ENCODE assay signal across 18 mouse cellular contexts in the genomic region with DNA sequence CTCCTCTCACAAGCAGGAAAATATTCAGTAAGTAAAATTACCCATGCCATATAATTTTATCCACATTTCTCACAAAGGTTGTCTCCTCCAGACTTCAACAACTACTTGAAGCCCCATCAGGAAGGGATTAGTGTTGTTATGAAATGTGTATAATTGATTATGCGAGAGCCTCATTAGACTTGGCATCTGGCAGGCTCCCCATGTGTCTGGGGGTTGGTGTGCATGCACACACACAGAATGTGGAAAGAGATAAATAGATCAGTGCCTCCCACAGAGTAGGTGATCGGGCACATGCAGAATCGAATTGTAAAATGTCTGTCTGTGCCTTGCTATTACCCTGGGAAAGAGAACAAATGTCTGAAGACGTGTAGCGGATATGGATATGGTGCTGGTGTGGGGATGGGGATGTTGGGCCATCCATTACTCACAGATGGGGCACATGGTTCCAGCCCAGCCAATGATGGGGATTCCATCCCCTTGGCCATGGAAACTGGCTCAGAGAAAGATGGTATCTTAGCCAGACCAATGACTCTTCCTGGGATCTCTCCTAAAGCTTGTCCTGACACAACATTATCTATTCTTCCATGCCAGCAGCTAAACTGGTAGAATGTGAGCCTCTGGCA.
DNase-seq lines count a peak whose midpoint lies in the region; ATAC-seq lines count a peak whose summit lies in the region.
"Had no signal": no experiment of that assay in that cellular context is flagged by ENCODE, and none has a peak within 500 bp of the region (broad histone marks: within the 10 kb centered on the region; RNA-seq: fewer than 3 reads in every experiment).

No protein-coding gene starts in this region.

- H3K4me1 ChIP-seq in midbrain, embryonic 13.5 days (replicated peaks): peaks cover 7% of the 10 kb centered on the region
- H3K4me1 ChIP-seq in midbrain, embryonic 10.5 days: 0 out of 2 replicates have a peak, but pooled peaks cover 3% of the 10 kb centered on the region
- H3K4me1 ChIP-seq in hindbrain, embryonic 14.5 days (replicated peaks; ENCODE audit: control insufficient read depth, insufficient read depth, low read length): 0 out of 2 replicates have a peak, but pooled peaks cover 4% of the 10 kb centered on the region
- H3K4me1 ChIP-seq in neural tube, embryonic 15.5 days: 0 out of 2 replicates have a peak, but pooled peaks cover 2% of the 10 kb centered on the region
- H3K4me1 ChIP-seq: liver, embryonic 15.5 days had no signal

- ATAC-seq in midbrain, embryonic 13.5 days: peak; percentile 74
- peak; percentile 77 for ATAC-seq in hindbrain, embryonic 14.5 days (ENCODE audit: low FRiP score)
- ATAC-seq in neural tube, embryonic 15.5 days (ENCODE audit: low FRiP score): peak; percentile 45; the same call in 1 of the 2 replicates
- ATAC-seq: intestine, embryonic 16.5 days had no signal

- no peak overlapping the region for H3K4me3 ChIP-seq in midbrain, embryonic 13.5 days (replicated peaks)
- H3K4me3 ChIP-seq in midbrain, embryonic 10.5 days: no peak overlapping the region
- no peak overlapping the region for H3K4me3 ChIP-seq in hindbrain, embryonic 14.5 days (replicated peaks; ENCODE audit: low read length)
- no peak overlapping the region for H3K4me3 ChIP-seq in neural tube, embryonic 15.5 days (replicated peaks)
- H3K4me3 ChIP-seq: erythroblast, embryonic 14.5 days; limb, embryonic 10.5 days; liver, embryonic 15.5 days; myocyte had no signal

- DNase-seq in midbrain, embryonic 10.5 days (ENCODE audit: low spot score): no peak
- DNase-seq in hindbrain, embryonic 14.5 days (ENCODE audit: low spot score): peak; percentile 32
- DNase-seq in layer of hippocampus, adult 9-10 months (ENCODE audit: low spot score): peak; percentile 24
- no peak for DNase-seq in urinary bladder, postnatal 4 days (ENCODE audit: low spot score in 2 of 2)
- DNase-seq in kidney, adult 8-10 months: no peak
- no peak for DNase-seq in right cerebral cortex, postnatal 25 days
- DNase-seq: cerebellum, adult 18-20 months; heart, postnatal 14 days; kidney, postnatal 36 days; lung, postnatal 4 days; thymus, postnatal 36 days had no signal

- no peaks in the 10 kb centered on the region for H3K27me3 ChIP-seq in midbrain, embryonic 13.5 days
- no peaks in the 10 kb centered on the region for H3K27me3 ChIP-seq in midbrain, embryonic 10.5 days (ENCODE audit: low read depth, poor library complexity, severe bottlenecking)
- no peaks in the 10 kb centered on the region for H3K27me3 ChIP-seq in hindbrain, embryonic 14.5 days (ENCODE audit: control insufficient read depth, insufficient read depth, low read length)
- H3K27me3 ChIP-seq in neural tube, embryonic 15.5 days (replicated peaks): no peaks in the 10 kb centered on the region
- H3K27me3 ChIP-seq: liver, embryonic 15.5 days had no signal

- no peaks in the 10 kb centered on the region for H3K36me3 ChIP-seq in midbrain, embryonic 13.5 days
- no peaks in the 10 kb centered on the region for H3K36me3 ChIP-seq in midbrain, embryonic 10.5 days
- no peaks in the 10 kb centered on the region for H3K36me3 ChIP-seq in hindbrain, embryonic 14.5 days (replicated peaks; ENCODE audit: control insufficient read depth, insufficient read depth)
- no peaks in the 10 kb centered on the region for H3K36me3 ChIP-seq in neural tube, embryonic 15.5 days
- H3K36me3 ChIP-seq: limb, embryonic 10.5 days; liver, embryonic 15.5 days had no signal

- no peak overlapping the region for H3K9ac ChIP-seq in midbrain, embryonic 13.5 days (replicated peaks)
- no peak overlapping the region for H3K9ac ChIP-seq in hindbrain, embryonic 14.5 days
- no peak overlapping the region for H3K9ac ChIP-seq in neural tube, embryonic 15.5 days (replicated peaks)
- H3K9ac ChIP-seq: liver, embryonic 15.5 days had no signal

- H3K9me3 ChIP-seq in midbrain, embryonic 13.5 days: no peaks in the 10 kb centered on the region
- no peaks in the 10 kb centered on the region for H3K9me3 ChIP-seq in midbrain, embryonic 10.5 days (replicated peaks)
- H3K9me3 ChIP-seq in hindbrain, embryonic 14.5 days (ENCODE audit: control insufficient read depth, low read length): no peaks in the 10 kb centered on the region
- H3K9me3 ChIP-seq in neural tube, embryonic 15.5 days (replicated peaks): no peaks in the 10 kb centered on the region
- H3K9me3 ChIP-seq: limb, embryonic 10.5 days; liver, embryonic 15.5 days had no signal

- no peak overlapping the region for H3K27ac ChIP-seq in midbrain, embryonic 13.5 days
- H3K27ac ChIP-seq in midbrain, embryonic 10.5 days (replicated peaks): no peak overlapping the region
- peak overlapping the region; percentile 40 for H3K27ac ChIP-seq in hindbrain, embryonic 14.5 days
- no peak overlapping the region for H3K27ac ChIP-seq in neural tube, embryonic 15.5 days (replicated peaks)
- H3K27ac ChIP-seq: limb, embryonic 10.5 days; liver, embryonic 15.5 days had no signal

- H3K4me2 ChIP-seq in midbrain, embryonic 13.5 days (replicated peaks): no peak overlapping the region
- H3K4me2 ChIP-seq in hindbrain, embryonic 14.5 days (replicated peaks): no peak overlapping the region
- H3K4me2 ChIP-seq in neural tube, embryonic 15.5 days: no peak overlapping the region
- H3K4me2 ChIP-seq: liver, embryonic 15.5 days had no signal

- 59% methylated on average over 5 of the region's 5 CpGs for WGBS in midbrain, embryonic 13.5 days
- WGBS in midbrain, embryonic 10.5 days: 88% methylated on average over 5 of the region's 5 CpGs
- WGBS in hindbrain, embryonic 14.5 days: 49% methylated on average over 5 of the region's 5 CpGs
- WGBS in neural tube, embryonic 15.5 days: 46% methylated on average over 5 of the region's 5 CpGs

Comparison
In these comparisons a context has a peak if more than half of its experiments do, and no peak if none do; other contexts are left out.
1. DNase-seq: peak in hindbrain, embryonic 14.5 days (single experiment) and layer of hippocampus, adult 9-10 months (single experiment); none in midbrain, embryonic 10.5 days (single experiment), urinary bladder, postnatal 4 days (0 of 2), kidney, adult 8-10 months (0 of 2) and right cerebral cortex, postnatal 25 days (single experiment).
2. Peak in every context shown above with its lines, with median percentiles within 50 percentile points of each other: ATAC-seq.